Mouse (Mus musculus): ENCODE measurements at regions not wholly inside any gene's neighbourhood (a gene's known extent, or its start where the extent isn't known, plus 50 kb on each side); places are given as distances from the start of the nearest gene placed in this dataset.

- 77% methylated on average over 10 of the region's 10 CpGs for WGBS
- DNase-seq (ENCODE audit: low spot score) (no peak), ATAC-seq (ENCODE audit: insufficient read depth, low FRiP score, low TSS enrichment) (no peak)
- Histone ChIP-seq H3K9me3 (ENCODE audit: control insufficient read depth, low read length) (no peaks in the 10 kb centered on the region), H3K27me3 (ENCODE audit: control insufficient read depth, insufficient read depth, low read length) (no peaks in the 10 kb centered on the region), H3K36me3 (ENCODE audit: control insufficient read depth, insufficient read depth, low read length) (no peaks in the 10 kb centered on the region), H3K27ac (ENCODE audit: low read depth, low read length) (no peak overlapping the region), H3K4me3 (ENCODE audit: low read depth, low read length) (no peak overlapping the region), H3K4me1 (ENCODE audit: control insufficient read depth, insufficient read depth, low read length) (no peaks in the 10 kb centered on the region), H3K4me2 (ENCODE audit: low read depth) (no peak overlapping the region), H3K9ac (ENCODE audit: low read length) (no peak overlapping the region)
Observed at GRCm38 (mm10) chr1:133549816-133550215, 60.3 kb downstream of the Snrpe start.

- no peak for ATAC-seq (ENCODE audit: insufficient read depth, low FRiP score, low TSS enrichment)
- Histone ChIP-seq H3K4me2 (ENCODE audit: low read depth) (no peak overlapping the region), H3K27ac (ENCODE audit: low read depth, low read length) (no peak overlapping the region), H3K4me3 (ENCODE audit: low read depth, low read length) (no peak overlapping the region), H3K9ac (ENCODE audit: low read length) (no peak overlapping the region), H3K4me1 (ENCODE audit: control insufficient read depth, insufficient read depth, low read length) (no peaks in the 10 kb centered on the region), H3K9me3 (ENCODE audit: control insufficient read depth, low read length) (no peaks in the 10 kb centered on the region), H3K36me3 (ENCODE audit: control insufficient read depth, insufficient read depth, low read length) (no peaks in the 10 kb centered on the region), H3K27me3 (ENCODE audit: control insufficient read depth, insufficient read depth, low read length) (no peaks in the 10 kb centered on the region)
- WGBS: 64% methylated on average over 2 of the region's 2 CpGs
- DNase-seq (ENCODE audit: low spot score): no peak
Observed at GRCm38 (mm10) chr1:133548971-133549370, 61.1 kb downstream of the Snrpe start.

- 78% methylated on average over 3 of the region's 3 CpGs for WGBS
Observed at GRCm38 (mm10) chr1:133547541-133547940, 62.5 kb downstream of the Snrpe start.

GRCm38 (mm10) chr1:133544996-133545395 lies 65.1 kb downstream of the Snrpe start:
- no peak for DNase-seq (ENCODE audit: low spot score)
- ATAC-seq (ENCODE audit: insufficient read depth, low FRiP score, low TSS enrichment): no peak
- H3K4me3 ChIP-seq (ENCODE audit: low read depth, low read length): no peak overlapping the region
- H3K27ac ChIP-seq (ENCODE audit: low read depth, low read length): no peak overlapping the region
- 94% methylated on average over 9 of the region's 9 CpGs for WGBS
- H3K9ac ChIP-seq (ENCODE audit: low read length): no peak overlapping the region
- no peaks in the 10 kb centered on the region for H3K9me3 ChIP-seq (ENCODE audit: control insufficient read depth, low read length)
- no peaks in the 10 kb centered on the region for H3K36me3 ChIP-seq (ENCODE audit: control insufficient read depth, insufficient read depth, low read length)
- no peak overlapping the region for H3K4me2 ChIP-seq (ENCODE audit: low read depth)
- no peaks in the 10 kb centered on the region for H3K27me3 ChIP-seq (ENCODE audit: control insufficient read depth, insufficient read depth, low read length)
- H3K4me1 ChIP-seq (ENCODE audit: control insufficient read depth, insufficient read depth, low read length): no peaks in the 10 kb centered on the region

More at GRCm38 (mm10) chr1:133547541-133547940, 62.5 kb downstream of the Snrpe start:
- Histone ChIP-seq H3K27ac (ENCODE audit: low read depth, low read length) (no peak overlapping the region), H3K4me3 (ENCODE audit: low read depth, low read length) (no peak overlapping the region), H3K4me1 (ENCODE audit: control insufficient read depth, insufficient read depth, low read length) (no peaks in the 10 kb centered on the region), H3K9me3 (ENCODE audit: control insufficient read depth, low read length) (no peaks in the 10 kb centered on the region), H3K27me3 (ENCODE audit: control insufficient read depth, insufficient read depth, low read length) (no peaks in the 10 kb centered on the region), H3K36me3 (ENCODE audit: control insufficient read depth, insufficient read depth, low read length) (no peaks in the 10 kb centered on the region), H3K9ac (ENCODE audit: low read length) (no peak overlapping the region), H3K4me2 (ENCODE audit: low read depth) (no peak overlapping the region)
- no peak for DNase-seq (ENCODE audit: low spot score)
- no peak for ATAC-seq (ENCODE audit: insufficient read depth, low FRiP score, low TSS enrichment)

GRCm38 (mm10) chr1:133543751-133544150 lies 66.3 kb downstream of the Snrpe start:
- 86% methylated on average over 10 of the region's 10 CpGs for WGBS
- Histone ChIP-seq H3K36me3 (ENCODE audit: control insufficient read depth, insufficient read depth, low read length) (no peaks in the 10 kb centered on the region), H3K27me3 (ENCODE audit: control insufficient read depth, insufficient read depth, low read length) (no peaks in the 10 kb centered on the region), H3K27ac (ENCODE audit: low read depth, low read length) (no peak overlapping the region), H3K4me3 (ENCODE audit: low read depth, low read length) (no peak overlapping the region), H3K9ac (ENCODE audit: low read length) (no peak overlapping the region), H3K4me1 (ENCODE audit: control insufficient read depth, insufficient read depth, low read length) (no peaks in the 10 kb centered on the region), H3K9me3 (ENCODE audit: control insufficient read depth, low read length) (no peaks in the 10 kb centered on the region), H3K4me2 (ENCODE audit: low read depth) (no peak overlapping the region)
- ATAC-seq (ENCODE audit: insufficient read depth, low FRiP score, low TSS enrichment): no peak
- no peak for DNase-seq (ENCODE audit: low spot score)

GRCm38 (mm10) chr1:133541996-133542775 lies 67.9 kb downstream of the Snrpe start:
- H3K9ac ChIP-seq (ENCODE audit: low read length): no peak overlapping the region

GRCm38 (mm10) chr1:133530698-133531097 lies 79.4 kb downstream of the Snrpe start:
- no peak overlapping the region for H3K27ac ChIP-seq (ENCODE audit: low read depth, low read length)
- H3K36me3 ChIP-seq (ENCODE audit: control insufficient read depth, insufficient read depth, low read length): no peaks in the 10 kb centered on the region
- ATAC-seq (ENCODE audit: insufficient read depth, low FRiP score, low TSS enrichment) (no peak), DNase-seq (ENCODE audit: low spot score) (no peak)
- no peaks in the 10 kb centered on the region for H3K9me3 ChIP-seq (ENCODE audit: control insufficient read depth, low read length)
- H3K9ac ChIP-seq (ENCODE audit: low read length): no peak overlapping the region
- no peak overlapping the region for H3K4me2 ChIP-seq (ENCODE audit: low read depth)
- H3K4me3 ChIP-seq (ENCODE audit: low read depth, low read length): no peak overlapping the region
- H3K27me3 ChIP-seq (ENCODE audit: control insufficient read depth, insufficient read depth, low read length): no peaks in the 10 kb centered on the region
- no peaks in the 10 kb centered on the region for H3K4me1 ChIP-seq (ENCODE audit: control insufficient read depth, insufficient read depth, low read length)

More at GRCm38 (mm10) chr1:133541996-133542775, 67.9 kb downstream of the Snrpe start:
- WGBS: 80% methylated on average over 15 of the region's 15 CpGs
- no peak for DNase-seq (ENCODE audit: low spot score)
- Histone ChIP-seq H3K36me3 (ENCODE audit: control insufficient read depth, insufficient read depth, low read length) (no peaks in the 10 kb centered on the region), H3K4me2 (ENCODE audit: low read depth) (no peak overlapping the region), H3K27ac (ENCODE audit: low read depth, low read length) (no peak overlapping the region), H3K4me3 (ENCODE audit: low read depth, low read length) (no peak overlapping the region), H3K9me3 (ENCODE audit: control insufficient read depth, low read length) (no peaks in the 10 kb centered on the region), H3K4me1 (ENCODE audit: control insufficient read depth, insufficient read depth, low read length) (no peaks in the 10 kb centered on the region), H3K27me3 (ENCODE audit: control insufficient read depth, insufficient read depth, low read length) (no peaks in the 10 kb centered on the region)
- no peak for ATAC-seq (ENCODE audit: insufficient read depth, low FRiP score, low TSS enrichment)

GRCm38 (mm10) chr1:133529817-133530216 lies 80.3 kb downstream of the Snrpe start:
- no peak for ATAC-seq (ENCODE audit: insufficient read depth, low FRiP score, low TSS enrichment)
- H3K4me2 ChIP-seq (ENCODE audit: low read depth): no peak overlapping the region
- no peak overlapping the region for H3K4me3 ChIP-seq (ENCODE audit: low read depth, low read length)
- H3K9me3 ChIP-seq (ENCODE audit: control insufficient read depth, low read length): no peaks in the 10 kb centered on the region
- no peak overlapping the region for H3K27ac ChIP-seq (ENCODE audit: low read depth, low read length)
- H3K27me3 ChIP-seq (ENCODE audit: control insufficient read depth, insufficient read depth, low read length): no peaks in the 10 kb centered on the region
- 89% methylated on average over 10 of the region's 10 CpGs for WGBS
- DNase-seq (ENCODE audit: low spot score): no peak
- H3K4me1 ChIP-seq (ENCODE audit: control insufficient read depth, insufficient read depth, low read length): no peaks in the 10 kb centered on the region
- H3K9ac ChIP-seq (ENCODE audit: low read length): no peak overlapping the region
- no peaks in the 10 kb centered on the region for H3K36me3 ChIP-seq (ENCODE audit: control insufficient read depth, insufficient read depth, low read length)

- Histone ChIP-seq H3K9ac (ENCODE audit: low read length) (no peak overlapping the region), H3K4me1 (ENCODE audit: control insufficient read depth, insufficient read depth, low read length) (no peaks in the 10 kb centered on the region), H3K4me3 (ENCODE audit: low read depth, low read length) (no peak overlapping the region), H3K27ac (ENCODE audit: low read depth, low read length) (no peak overlapping the region), H3K36me3 (ENCODE audit: control insufficient read depth, insufficient read depth, low read length) (no peaks in the 10 kb centered on the region), H3K4me2 (ENCODE audit: low read depth) (no peak overlapping the region), H3K9me3 (ENCODE audit: control insufficient read depth, low read length) (no peaks in the 10 kb centered on the region), H3K27me3 (ENCODE audit: control insufficient read depth, insufficient read depth, low read length) (no peaks in the 10 kb centered on the region)
- ATAC-seq (ENCODE audit: insufficient read depth, low FRiP score, low TSS enrichment) (no peak), DNase-seq (ENCODE audit: low spot score) (no peak)
- WGBS: 76% methylated on average over 7 of the region's 7 CpGs
Observed at GRCm38 (mm10) chr1:133527651-133528385, 82.3 kb downstream of the Snrpe start.

Measured in neural tube, embryonic 11.5 days (tissue).